Mouse (Mus musculus) CH12.LX (cell line): ENCODE data around the gene Stard10. TPM values are rescaled to one million over a fixed set of nuclear protein-coding genes. Genes with fewer than 3 reads are reported as not detected.

ENCODE experiments used
- DNase-seq: peaks from one replicate; pipeline ENCODE4 v3.0.0-alpha.2; 2013; ENCODE audit errors: extremely low read depth
- H3K27ac ChIP-seq: 2 replicates; pipeline ENCODE4 v1.5.1; 2012; ENCODE audit warnings: low read depth, mild to moderate bottlenecking, control low read depth, moderate library complexity; ENCODE audit not compliant: insufficient read depth
- H3K27me3 ChIP-seq: replicated peaks from 2 replicates; pipeline ENCODE3; 2012; ENCODE audit warnings: inconsistent platforms
- H3K36me3 ChIP-seq, 2 experiments: replicated peaks in 1 of 2; 2 replicates each; pipeline versions ENCODE3 to v1.6.1; 2012; ENCODE audit warnings: inconsistent platforms in 1 of 2, low read length in 1 of 2, mild to moderate bottlenecking in 1 of 2, mixed read lengths in 1 of 2, moderate library complexity in 1 of 2; ENCODE audit not compliant: control insufficient read depth in 1 of 2, insufficient read depth in 1 of 2
- H3K4me1 ChIP-seq, 2 experiments: 2 replicates each; pipeline ENCODE4 v1.6.1; 2012; ENCODE audit warnings: inconsistent platforms in 1 of 2, moderate library complexity in 1 of 2; ENCODE audit not compliant: insufficient read depth in 2 of 2, control insufficient read depth in 1 of 2
- H3K4me2 ChIP-seq: 2 replicates; pipeline ENCODE4 v1.6.1; 2012; ENCODE audit warnings: low read depth, mild to moderate bottlenecking, control low read depth; ENCODE audit not compliant: poor library complexity, insufficient read depth, severe bottlenecking
- H3K4me3 ChIP-seq, 3 experiments: fragments of 150-350 bp in 1 of 3; sonication (generic) in 1 of 3; replicated peaks in 1 of 3; 2 replicates each; pipeline versions ENCODE3 to v1.5.1; 2011 to 2012; ENCODE audit warnings: low read depth in 2 of 3, low read length in 2 of 3, mild to moderate bottlenecking in 2 of 3, moderate library complexity in 2 of 3, control low read depth in 1 of 3, improper control_type of control experiment in 1 of 3, inconsistent platforms in 1 of 3, mixed read lengths in 1 of 3; ENCODE audit not compliant: poor library complexity in 1 of 3
- H3K79me2 ChIP-seq: replicated peaks from 2 replicates; pipeline ENCODE4 v1.6.1; 2012; ENCODE audit warnings: mild to moderate bottlenecking, moderate library complexity; ENCODE audit not compliant: control insufficient read depth, poor library complexity, insufficient read depth, severe bottlenecking; ENCODE audit errors: extremely low read depth
- H3K9ac ChIP-seq: 2 replicates; pipeline ENCODE4 v1.6.1; 2012; ENCODE audit warnings: low read depth, mild to moderate bottlenecking, control low read depth, moderate library complexity; ENCODE audit not compliant: insufficient read depth
- H3K9me3 ChIP-seq: replicated peaks from 2 replicates; pipeline ENCODE3; 2012; ENCODE audit warnings: low read length, inconsistent platforms, mixed read lengths
- BHLHE40 ChIP-seq: IDR thresholded peaks from 2 replicates; pipeline ENCODE4 v1.6.1; 2011; ENCODE audit warnings: mild to moderate bottlenecking, low read depth, low read length, improper control_type of control experiment
- E2F4 ChIP-seq: IDR thresholded peaks from 2 replicates; pipeline ENCODE4 v1.6.1; 2011; ENCODE audit warnings: low read depth, low read length, improper control_type of control experiment; ENCODE audit not compliant: insufficient replicate concordance
- GABPA ChIP-seq: IDR thresholded peaks from 2 replicates; pipeline ENCODE4 v1.6.1; 2012; ENCODE audit warnings: low read depth, low read length, improper control_type of control experiment, inconsistent platforms; ENCODE audit not compliant: insufficient replicate concordance
- HCFC1 ChIP-seq: IDR thresholded peaks from 2 replicates; pipeline ENCODE4 v1.6.1; 2012; ENCODE audit warnings: low read depth, mild to moderate bottlenecking, inconsistent platforms, low read length, improper control_type of control experiment
- JUN ChIP-seq: IDR thresholded peaks from 2 replicates; pipeline ENCODE4 v1.6.1; 2011; ENCODE audit warnings: low read depth, mild to moderate bottlenecking, low read length, improper control_type of control experiment, moderate library complexity; ENCODE audit not compliant: insufficient read depth
- KAT2A ChIP-seq: IDR thresholded peaks from 2 replicates; pipeline ENCODE4 v1.6.1; 2012; ENCODE audit warnings: low read length, improper control_type of control experiment, inconsistent platforms; ENCODE audit not compliant: insufficient replicate concordance
- MAFK ChIP-seq: IDR thresholded peaks from 2 replicates; pipeline ENCODE4 v1.6.1; 2011; ENCODE audit warnings: low read length, improper control_type of control experiment; ENCODE audit not compliant: insufficient replicate concordance
- MAZ ChIP-seq: IDR thresholded peaks from 2 replicates; pipeline ENCODE4 v1.6.1; 2012; ENCODE audit warnings: low read depth, mild to moderate bottlenecking, inconsistent platforms, low read length, improper control_type of control experiment, moderate library complexity
- MEF2A ChIP-seq: IDR thresholded peaks from 2 replicates; pipeline ENCODE4 v1.6.1; 2014; ENCODE audit warnings: low read depth, mild to moderate bottlenecking, inconsistent platforms, low read length, improper control_type of control experiment, borderline replicate concordance
- MXI1 ChIP-seq: IDR thresholded peaks from 2 replicates; pipeline ENCODE4 v1.6.1; 2011; ENCODE audit warnings: mild to moderate bottlenecking, low read depth, low read length, improper control_type of control experiment
- NELFE ChIP-seq: IDR thresholded peaks from 2 replicates; pipeline ENCODE4 v1.6.1; 2011; ENCODE audit warnings: low read depth, low read length, improper control_type of control experiment
- PAX5 ChIP-seq: IDR thresholded peaks from 2 replicates; pipeline ENCODE4 v1.6.1; 2012; ENCODE audit warnings: low read length, inconsistent platforms, mixed read lengths
- POLR2A ChIP-seq: IDR thresholded peaks from 2 replicates; pipeline ENCODE4 v1.6.1; 2011; ENCODE audit warnings: low read depth, mild to moderate bottlenecking, improper control_type of control experiment, low read length
- POLR2AphosphoS2 ChIP-seq: IDR thresholded peaks from 2 replicates; pipeline ENCODE4 v1.6.1; 2011; ENCODE audit warnings: low read depth, low read length, improper control_type of control experiment
- RAD21 ChIP-seq: IDR thresholded peaks from 2 replicates; pipeline ENCODE4 v1.6.1; 2011; ENCODE audit warnings: low read depth, mild to moderate bottlenecking, low read length, improper control_type of control experiment, moderate library complexity
- RCOR1 ChIP-seq: conservative IDR thresholded peaks from 2 replicates; pipeline ENCODE4 v1.6.1; 2012; ENCODE audit warnings: low read depth, mild to moderate bottlenecking, inconsistent platforms, low read length, improper control_type of control experiment
- USF2 ChIP-seq: conservative IDR thresholded peaks from 2 replicates; pipeline ENCODE4 v1.6.1; 2011; ENCODE audit warnings: low read depth, low read length, improper control_type of control experiment
- ZC3H11A ChIP-seq: IDR thresholded peaks from 2 replicates; pipeline ENCODE4 v1.6.1; 2012; ENCODE audit warnings: low read depth, mild to moderate bottlenecking, inconsistent platforms, low read length, improper control_type of control experiment
- dilution Hi-C: fragments of 300-500 bp; cut with MboI; formaldehyde crosslinking; loops from 2 replicates; pipeline ENCODE4 v1.14.3; 2020; ENCODE audit warnings: low sequenced_read_pairs; ENCODE audit not compliant: extremely low pct_unique_long_range_greater_than_20kb, extremely low pct_ligation_motif_present
- in situ Hi-C: fragments of 300-500 bp; cut with MboI; formaldehyde crosslinking; loops from 3 replicates; pipeline ENCODE4 v1.14.3; 2019; ENCODE audit warnings: low sequenced_read_pairs, low pct_ligation_motif_present, low pct_unique_long_range_greater_than_20kb, mixed read lengths
- polyA plus RNA-seq: library from polyadenylated mRNA; unstranded; fragments of >175 nt; gene quantifications from 2 replicates; pipeline ENCODE4 v1.2.1, GENCODE M21; 2012; ENCODE audit warnings: low read depth; ENCODE audit not compliant: insufficient read length
- total RNA-seq, 2 experiments: library from RNA; depleted of rRNA; stranded (reverse); fragments of 300-350 nt in 1 of 2; fragments of >200 nt in 1 of 2; gene quantifications; 2 replicates each; pipeline ENCODE4 v1.2.3; 2012 to 2014

Gene Stard10
- total and polyA plus RNA-seq, 3 experiments = 2.4 to 12.7 (median 6.7) TPM

- DNase-seq = no peak
- dilution Hi-C loops = no loop called here
- H3K4me3 ChIP-seq = no peak overlapping the region
- TF ChIP-seq POLR2A (no peak), MAFK (peak; percentile 80)
- TF ChIP-seq, all 38 proteins: peak for 1
- Histone ChIP-seq H3K27me3 (peaks cover 46% of the 10 kb centered on the region), H3K9ac (no peak overlapping the region), H3K27ac (no peak overlapping the region), H3K36me3 (no peaks in the 10 kb centered on the region), H3K4me1 (peaks cover 18 to 21% of the 10 kb centered on the region in 2 experiments), H3K4me2 (no peak overlapping the region), H3K9me3 (no peaks in the 10 kb centered on the region), H3K79me2 (no peaks in the 10 kb centered on the region)
- in situ Hi-C loops = loop anchor here (5.0 kb wide), 1 partner anchor 33 kb away; no protein-coding TSS in a partner anchor
Observed at GRCm38 (mm10) chr7:101319796-101320195, 2.9 kb downstream of the Stard10 start.

DNA sequence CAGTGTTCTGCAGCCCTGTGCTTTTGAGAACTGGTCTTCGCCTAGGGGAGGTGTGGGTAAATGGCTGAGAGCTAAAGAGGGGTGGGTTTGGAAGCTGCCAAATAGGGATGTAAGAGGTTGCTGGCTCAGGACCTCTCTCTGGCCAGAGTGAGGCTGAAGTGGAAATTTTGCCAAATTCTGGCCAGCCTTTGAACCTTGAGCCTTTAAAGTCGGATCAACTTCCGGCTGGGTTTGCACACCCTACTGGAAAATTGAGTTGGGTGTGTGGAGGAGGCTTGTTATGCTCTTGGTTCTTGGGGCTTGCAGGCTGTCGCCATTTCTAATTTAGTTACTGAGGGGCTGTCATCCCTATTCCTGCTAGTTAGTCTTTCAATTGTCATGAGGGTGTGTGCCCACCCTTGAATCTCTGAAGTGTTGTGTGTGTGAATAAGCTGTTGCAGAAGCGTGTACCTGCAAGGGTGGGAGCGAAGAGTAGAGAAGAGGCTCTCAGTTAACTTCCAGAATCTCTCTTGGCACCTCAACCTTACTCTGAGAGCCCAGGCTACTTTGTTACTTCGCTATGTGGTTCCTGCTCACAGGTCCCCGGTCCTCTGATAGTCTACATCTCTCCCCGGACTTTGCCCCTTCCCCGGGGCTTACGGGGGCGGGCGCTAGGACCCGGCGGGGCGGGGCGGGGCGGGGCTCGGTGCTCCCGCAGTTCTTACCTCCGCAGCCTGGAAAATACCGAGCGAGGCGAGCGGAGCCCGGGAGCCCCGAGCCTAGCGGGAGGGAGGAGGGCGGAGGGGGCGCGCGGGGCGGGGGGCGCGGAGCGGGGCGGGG lies 3.7 kb downstream of the Stard10 start:
- dilution Hi-C loops = no loop called here
- H3K4me3 ChIP-seq = peak overlapping the region; percentile 45 to 66 (median 46)

DNA sequence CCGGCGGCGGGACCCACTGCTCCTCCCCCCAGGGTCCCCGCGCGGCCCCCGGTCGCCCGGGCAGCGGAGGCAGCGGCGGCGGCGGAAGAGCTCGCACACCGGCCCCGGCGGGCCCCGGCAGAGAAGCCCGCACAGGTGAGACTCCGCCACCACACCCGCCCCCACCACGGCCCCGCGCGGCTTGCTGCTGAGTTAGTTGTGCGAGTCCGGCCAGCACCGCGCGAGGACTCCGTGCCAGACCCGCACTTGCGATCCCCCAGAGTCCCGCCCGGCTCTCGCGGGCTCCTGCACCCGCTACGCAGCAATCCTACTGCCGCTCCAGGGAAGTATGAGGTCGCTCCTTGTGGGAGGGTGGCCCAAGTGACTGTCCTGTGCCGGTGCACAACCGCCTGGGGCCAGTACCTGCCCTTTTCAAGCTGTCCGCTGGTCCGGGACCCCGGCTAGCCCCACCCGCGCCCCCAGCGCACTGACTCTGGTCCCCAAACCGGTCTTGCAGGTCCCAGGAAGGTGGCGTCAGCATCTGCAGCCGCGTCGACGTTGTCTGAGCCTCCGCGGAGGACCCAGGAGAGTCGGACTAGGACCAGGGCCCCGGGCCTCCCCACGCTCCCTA lies 4.4 kb downstream of the Stard10 start:
- H3K27ac ChIP-seq = no peak overlapping the region
- in situ Hi-C loops = no loop called here

More for the DNA sequence above, 3.7 kb downstream of the Stard10 start:
- no peak for TF ChIP-seq KAT2A
- no peak for TF ChIP-seq USF2
- no peak for TF ChIP-seq MXI1
- 0 out of 2 replicates have a peak, but pooled peaks have one; percentile 12 for TF ChIP-seq MEF2A
- no peak for TF ChIP-seq PAX5
- TF ChIP-seq NELFE = 0 out of 2 replicates have a peak, but pooled peaks have one; percentile 19
- no peak for TF ChIP-seq RAD21
- TF ChIP-seq JUN = no peak
- no peak; the same call in none of the 2 replicates for TF ChIP-seq MAZ
- TF ChIP-seq BHLHE40 = no peak
- no peak for TF ChIP-seq RCOR1
- TF ChIP-seq, all 38 proteins: peak for 2
- Histone ChIP-seq H3K27ac (no peak overlapping the region), H3K4me2 (peak overlapping the region; percentile 97), H3K79me2 (no peaks in the 10 kb centered on the region), H3K4me1 (peaks cover 18 to 21% of the 10 kb centered on the region in 2 experiments), H3K9ac (peak overlapping the region; percentile 57), H3K9me3 (no peaks in the 10 kb centered on the region), H3K27me3 (peaks cover 44% of the 10 kb centered on the region), H3K36me3 (no peaks in the 10 kb centered on the region)
- in situ Hi-C loops = no loop called here
- no peak for DNase-seq

More for the DNA sequence above, 4.4 kb downstream of the Stard10 start:
- no peak for DNase-seq
- H3K4me3 ChIP-seq = peak overlapping the region; percentile 30 to 66 (median 46)
- peaks cover 47% of the 10 kb centered on the region for H3K27me3 ChIP-seq
- peak overlapping the region; percentile 57 for H3K9ac ChIP-seq
- H3K4me1 ChIP-seq = peaks cover 15 to 21% of the 10 kb centered on the region in 2 experiments
- no peak for TF ChIP-seq ZC3H11A
- no peak for TF ChIP-seq HCFC1
- no peak for TF ChIP-seq E2F4
- TF ChIP-seq GABPA = no peak
- TF ChIP-seq POLR2AphosphoS2 = no peak
- TF ChIP-seq, all 38 proteins: peak for 0
- Histone ChIP-seq H3K9me3 (no peaks in the 10 kb centered on the region), H3K36me3 (no peaks in the 10 kb centered on the region), H3K79me2 (no peaks in the 10 kb centered on the region), H3K4me2 (peak overlapping the region; percentile 97)
- dilution Hi-C loops = no loop called here
